Mouse (Mus musculus) embryonic fibroblast, embryonic 13.5 days (primary cell): ENCODE results near the gene Glra1.

Experiments
- CTCF ChIP-seq: IDR thresholded peaks from 2 replicates; pipeline ENCODE4 v1.5.1; 2011; ENCODE audit warnings: mild to moderate bottlenecking, control low read depth, low read length, moderate library complexity, borderline replicate concordance; ENCODE audit not compliant: insufficient read depth
- POLR2A ChIP-seq: IDR thresholded peaks from 2 replicates; pipeline ENCODE4 v1.6.1; 2011; ENCODE audit warnings: low read depth, mild to moderate bottlenecking, control low read depth, low read length, moderate library complexity

DNA sequence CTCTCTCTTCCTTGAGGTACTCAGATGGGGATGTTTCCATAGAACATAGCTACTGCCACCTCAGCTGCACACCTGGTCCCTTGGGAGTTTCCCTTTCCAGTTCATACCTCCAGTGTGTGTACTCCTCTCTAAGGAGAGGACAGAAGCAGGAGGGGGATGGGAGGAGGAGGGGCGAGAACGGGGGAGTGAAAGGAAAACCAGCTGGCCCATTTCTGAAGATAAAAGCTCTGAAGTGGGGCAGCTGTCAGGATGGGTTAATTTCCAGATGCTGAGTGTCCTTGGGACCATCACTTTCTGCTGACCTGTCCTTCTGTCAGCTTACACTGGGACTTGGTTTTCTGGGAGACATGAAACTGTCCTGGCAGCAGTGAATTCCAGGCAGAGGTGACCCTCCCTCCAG, 73.2 kb downstream of the Glra1 start:
- TF ChIP-seq CTCF (no peak), POLR2A (no peak)
